Mouse (Mus musculus): ENCODE measurements around the gene Gucy2g. TPM values are rescaled to one million over a fixed set of nuclear protein-coding genes. Genes with fewer than 3 reads are reported as not detected.
A peak's percentile ranks its signal among the peaks of the same experiment; 100 is the strongest.
"Not testable (repeated sequence)": the region's sequence is repeated elsewhere in the genome, so short reads cannot be mapped to it uniquely, and the experiment has no call there.

Gene Gucy2g
- total RNA-seq, 2 experiments from 2014 or later = 0.15 to 0.39 TPM

- no peak for TF ChIP-seq CTCF (IDR thresholded peaks at IDR 0.05)
- intact Hi-C loops (cut with DNase I) = no loop called here
- H3K4me3 ChIP-seq = peak overlapping the region; percentile 24
- peak; percentile 87 for DNase-seq
- peak overlapping the region; percentile 79 for H3K27ac ChIP-seq
These were observed 51.0 kb downstream of the Gucy2g start for GRCm38 (mm10) chr19:55190065-55190464.

- intact Hi-C loops (cut with DNase I) = no loop called here
- Histone ChIP-seq H3K4me3 (no peak overlapping the region), H3K27ac (no peak overlapping the region)
- no peak for DNase-seq
- no peak for TF ChIP-seq CTCF (IDR thresholded peaks at IDR 0.05)
These were observed 55.4 kb downstream of the Gucy2g start for GRCm38 (mm10) chr19:55185651-55186050.

GRCm38 (mm10) chr19:55185074-55185473, 56.0 kb downstream of the Gucy2g start:
- intact Hi-C loops (cut with DNase I) = no loop called here
- no peak for DNase-seq
- TF ChIP-seq CTCF (IDR thresholded peaks at IDR 0.05) = no peak

GRCm38 (mm10) chr19:55184442-55184841, 56.6 kb downstream of the Gucy2g start:
- H3K27ac ChIP-seq = peak overlapping the region; percentile 67
- no peak for DNase-seq

More at GRCm38 (mm10) chr19:55185074-55185473, 56.0 kb downstream of the Gucy2g start:
- Histone ChIP-seq H3K27ac (peak overlapping the region; percentile 67), H3K4me3 (no peak overlapping the region)

GRCm38 (mm10) chr19:55180433-55180832, 60.6 kb downstream of the Gucy2g start, which contains the start of gene Tectb:
Gene Tectb, plus strand, starts transcription at chr19:55180733.
- H3K27ac ChIP-seq = no peak within 1 kb of the TSS
- H3K4me3 ChIP-seq = no peak within 1 kb of the TSS
- intact Hi-C loops (cut with DNase I) = no loop called here
- TF ChIP-seq CTCF (IDR thresholded peaks at IDR 0.05) = no peak
- DNase-seq = no peak

More at GRCm38 (mm10) chr19:55184442-55184841, 56.6 kb downstream of the Gucy2g start:
- intact Hi-C loops (cut with DNase I) = no loop called here
- no peak overlapping the region for H3K4me3 ChIP-seq
- TF ChIP-seq CTCF (IDR thresholded peaks at IDR 0.05) = no peak

- no peak for DNase-seq
- Histone ChIP-seq H3K27ac (no peak overlapping the region), H3K4me3 (no peak overlapping the region)
- no peak for TF ChIP-seq CTCF (IDR thresholded peaks at IDR 0.05)
- intact Hi-C loops (cut with DNase I) = no loop called here
These were observed 63.9 kb downstream of the Gucy2g start for GRCm38 (mm10) chr19:55177143-55177542.

GRCm38 (mm10) chr19:55171585-55171984, 69.5 kb downstream of the Gucy2g start:
- intact Hi-C loops (cut with DNase I) = no loop called here
- H3K27ac ChIP-seq = no peak overlapping the region
- no peak for TF ChIP-seq CTCF (IDR thresholded peaks at IDR 0.05)
- no peak for DNase-seq
- no peak overlapping the region for H3K4me3 ChIP-seq

DNA sequence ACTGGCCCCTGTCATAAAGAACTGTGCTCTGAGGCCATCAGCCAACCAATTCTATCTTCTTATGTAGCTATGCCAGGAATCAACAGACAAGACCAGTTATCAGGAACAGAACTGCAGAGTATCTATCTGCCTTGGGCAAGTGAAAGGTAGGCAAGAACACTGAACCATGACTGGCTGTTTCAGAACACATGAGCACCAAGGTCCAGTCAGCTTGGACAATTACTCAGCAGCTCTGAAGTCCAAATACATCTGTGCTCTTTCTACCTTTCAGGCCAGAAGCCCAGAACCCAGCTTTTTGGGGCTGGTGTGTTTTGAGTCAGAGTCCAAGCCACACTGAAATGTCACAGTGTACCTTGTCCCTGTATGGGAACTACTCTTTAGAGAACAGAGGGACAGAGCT, 70.6 kb downstream of the Gucy2g start:
- no peak for DNase-seq
- TF ChIP-seq CTCF (IDR thresholded peaks at IDR 0.05) = no peak
- Histone ChIP-seq H3K4me3 (no peak overlapping the region), H3K27ac (no peak overlapping the region)
- intact Hi-C loops (cut with DNase I) = no loop called here

- H3K4me3 ChIP-seq; intact Hi-C loops (cut with DNase I); H3K27ac ChIP-seq; DNase-seq: not testable (repeated sequence)
These were observed 71.8 kb downstream of the Gucy2g start for GRCm38 (mm10) chr19:55169236-55169729.

DNA sequence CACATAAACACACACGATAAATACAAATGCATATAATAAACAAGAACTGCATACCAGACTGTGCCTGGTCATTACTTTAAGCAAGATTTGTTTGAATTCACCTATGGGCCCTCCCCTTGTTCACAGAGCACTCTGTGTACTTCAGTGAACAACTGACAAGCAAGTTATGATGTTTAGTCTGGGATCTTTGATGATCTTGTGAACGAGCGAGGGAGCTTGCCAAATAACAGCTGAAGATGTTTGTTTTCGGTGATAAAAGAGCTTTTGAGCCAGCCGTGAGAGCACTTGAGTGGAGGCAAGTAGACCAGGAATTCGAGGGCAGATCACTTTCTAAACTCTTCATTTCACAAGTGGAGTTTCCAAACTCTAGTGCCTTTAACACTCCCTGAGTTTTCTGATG, 72.7 kb downstream of the Gucy2g start:
- no peak for DNase-seq
- intact Hi-C loops (cut with DNase I) = no loop called here
- Histone ChIP-seq H3K27ac (no peak overlapping the region), H3K4me3 (no peak overlapping the region)
- no peak for TF ChIP-seq CTCF (IDR thresholded peaks at IDR 0.05)

GRCm38 (mm10) chr19:55167741-55168140, 73.3 kb downstream of the Gucy2g start:
- no peak for TF ChIP-seq CTCF (IDR thresholded peaks at IDR 0.05)
- Histone ChIP-seq H3K27ac (no peak overlapping the region), H3K4me3 (no peak overlapping the region)
- no peak for DNase-seq
- intact Hi-C loops (cut with DNase I) = no loop called here

DNA sequence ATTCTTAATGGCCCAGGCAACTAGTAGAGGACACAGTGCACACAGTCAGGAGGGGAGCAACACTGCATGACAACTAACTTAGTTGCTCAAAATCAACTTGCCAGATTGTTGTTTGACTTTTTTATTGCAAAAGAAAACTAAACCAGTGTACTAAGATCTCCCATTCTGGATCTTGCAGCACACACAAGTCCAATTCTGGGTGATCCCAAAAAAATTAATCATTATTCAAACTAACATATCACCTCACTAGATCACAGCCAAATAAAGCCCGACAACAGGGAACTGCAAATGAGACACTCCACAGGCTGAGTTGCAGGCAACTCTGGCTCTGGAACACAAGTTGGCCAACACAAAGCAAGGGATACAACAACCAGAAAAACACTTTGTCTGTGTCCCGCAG, 74.3 kb downstream of the Gucy2g start:
- H3K4me3 ChIP-seq = no peak overlapping the region
- H3K27ac ChIP-seq = no peak overlapping the region
- TF ChIP-seq CTCF (IDR thresholded peaks at IDR 0.05) = no peak
- DNase-seq = no peak
- intact Hi-C loops (cut with DNase I) = no loop called here

GRCm38 (mm10) chr19:55165954-55166353, 75.1 kb downstream of the Gucy2g start:
- TF ChIP-seq CTCF (IDR thresholded peaks at IDR 0.05) = no peak
- Histone ChIP-seq H3K27ac (no peak overlapping the region), H3K4me3 (no peak overlapping the region)
- intact Hi-C loops (cut with DNase I) = no loop called here
- no peak for DNase-seq

- no peak for DNase-seq
- H3K27ac ChIP-seq = no peak overlapping the region
- H3K4me3 ChIP-seq = no peak overlapping the region
- TF ChIP-seq CTCF (IDR thresholded peaks at IDR 0.05) = no peak
- intact Hi-C loops (cut with DNase I) = no loop called here
These were observed 75.7 kb downstream of the Gucy2g start for GRCm38 (mm10) chr19:55165183-55165865.

All from gastrocnemius, adult 2 months (tissue).